Mouse (Mus musculus) monocyte, adult 2 months (primary cell): ENCODE measurements around the gene Steap4.
"Not testable (repeated sequence)": the region's sequence is repeated elsewhere in the genome, so short reads cannot be mapped to it uniquely, and the experiment has no call there.

ENCODE experiments used
- DNase-seq, 2 experiments: peaks; one replicate each; pipeline ENCODE4 v3.0.0; 2022; ENCODE audit warnings: low spot score in 2 of 2, low read depth in 1 of 2

The Steap4 gene

GRCm38 (mm10) chr5:7960176-7960575 is at the start of gene Steap4:
Gene Steap4, plus strand, starts transcription at chr5:7960457.
- DNase-seq = no peak

- no peak for DNase-seq
These were observed 48.3 kb upstream of the Steap4 start for GRCm38 (mm10) chr5:7911975-7912374.

GRCm38 (mm10) chr5:7917501-7918295 is 42.6 kb upstream of the Steap4 start:
- DNase-seq = no peak

DNA sequence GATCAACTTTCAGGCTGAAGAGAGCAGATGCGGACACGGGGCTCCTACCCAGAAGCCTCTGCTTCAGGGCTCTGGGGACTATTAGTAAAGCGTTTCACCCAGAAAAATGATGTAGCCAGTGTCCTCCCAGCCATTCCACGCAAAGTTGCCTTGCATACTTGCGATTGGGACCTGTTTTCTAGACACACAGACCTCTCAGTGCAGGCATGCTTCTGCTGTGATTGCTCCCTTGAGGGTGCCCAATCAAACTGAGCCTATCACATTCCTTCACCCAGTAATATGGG is 42.0 kb upstream of the Steap4 start:
- no peak for DNase-seq

GRCm38 (mm10) chr5:7919681-7920080 is 40.6 kb upstream of the Steap4 start:
- no peak for DNase-seq

- no peak for DNase-seq
These were observed 37.5 kb upstream of the Steap4 start for GRCm38 (mm10) chr5:7922751-7923150.

GRCm38 (mm10) chr5:7923666-7924065 is 36.6 kb upstream of the Steap4 start:
- DNase-seq = no peak

GRCm38 (mm10) chr5:7932234-7933221 is 27.7 kb upstream of the Steap4 start:
- no peak for DNase-seq

- DNase-seq = not testable (repeated sequence)
These were observed 26.8 kb upstream of the Steap4 start for GRCm38 (mm10) chr5:7933495-7933894.

DNA sequence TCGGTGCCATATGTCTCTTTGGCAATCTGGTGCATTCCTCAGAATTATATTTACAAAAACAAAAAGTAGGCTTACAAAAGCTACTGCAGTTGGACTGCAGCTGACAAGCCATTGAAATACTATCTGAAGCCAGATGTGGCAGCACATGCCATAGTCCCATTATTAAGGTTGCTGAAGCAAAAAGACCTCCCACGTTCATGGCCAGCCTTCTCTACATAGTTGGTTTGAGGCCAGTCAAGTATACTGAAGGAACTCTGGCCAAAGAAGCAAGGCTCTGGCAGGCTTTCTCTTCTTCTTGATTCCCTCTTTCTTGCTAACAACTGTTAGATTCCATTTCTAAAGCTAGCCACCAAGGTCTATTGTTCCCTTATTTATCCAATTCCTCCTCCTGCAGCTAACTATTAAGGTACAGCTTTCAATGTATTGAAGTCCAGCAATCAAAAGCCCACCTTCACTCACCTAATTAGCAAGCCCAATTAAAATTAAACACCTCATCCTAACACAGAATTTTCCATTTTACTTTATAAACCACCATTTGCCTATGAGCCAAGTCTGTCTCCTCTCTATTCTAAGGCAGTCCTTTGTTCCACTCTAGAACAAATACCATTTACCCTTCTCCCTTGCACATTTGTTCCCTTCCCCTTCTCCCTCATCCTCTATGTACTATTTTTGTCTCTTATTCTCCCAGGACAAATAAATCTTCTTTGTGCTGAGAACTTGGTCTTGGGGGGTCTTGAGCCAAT is 26.2 kb upstream of the Steap4 start:
- no peak for DNase-seq

DNA sequence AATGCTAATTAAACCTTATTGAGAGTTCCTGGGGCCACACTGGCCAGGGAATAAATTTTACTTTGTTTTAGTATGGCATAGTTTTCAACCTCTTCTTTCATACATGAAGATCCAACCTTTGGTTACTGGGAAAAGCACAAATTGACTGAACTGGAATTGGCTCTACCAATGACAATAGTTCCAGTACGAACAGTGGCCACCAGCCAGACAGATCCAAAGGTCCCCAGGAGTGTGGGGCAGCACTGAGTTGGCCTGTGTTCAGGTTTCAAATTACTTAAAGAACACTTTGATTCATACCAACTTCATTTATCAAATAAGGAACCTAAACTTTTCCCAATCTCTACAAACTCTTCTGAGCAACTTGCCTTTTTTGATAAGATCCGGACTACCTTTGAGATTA is 5.4 kb upstream of the Steap4 start:
- no peak for DNase-seq

DNA sequence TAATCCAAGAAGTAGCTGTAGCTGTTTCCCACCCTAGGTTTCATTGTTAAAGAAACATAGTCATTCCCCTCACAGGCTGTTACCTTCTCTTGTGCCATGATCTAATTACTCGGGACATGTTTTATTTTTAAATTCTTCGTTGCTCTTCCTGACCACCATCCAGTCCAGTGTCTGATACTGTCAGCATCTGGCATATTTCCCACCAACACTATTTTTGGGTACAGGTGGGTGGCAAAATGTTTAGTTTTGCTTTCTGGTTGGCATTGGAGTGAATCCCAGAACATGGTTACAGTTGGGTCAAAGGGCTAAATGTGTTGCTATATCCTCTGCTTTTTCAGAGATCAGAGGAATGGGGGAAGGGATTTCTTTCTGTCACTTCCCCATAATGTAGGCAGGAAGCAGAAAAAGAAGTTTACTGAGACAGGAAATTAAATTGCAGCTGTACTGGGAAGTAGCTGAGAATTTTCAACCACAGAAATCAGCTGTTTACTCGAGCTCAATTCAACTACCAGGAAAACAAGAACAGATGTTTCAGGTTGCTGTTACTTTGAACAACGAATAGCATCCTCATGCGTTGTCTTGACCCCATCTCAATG is 4.8 kb upstream of the Steap4 start:
- no peak for DNase-seq

DNA sequence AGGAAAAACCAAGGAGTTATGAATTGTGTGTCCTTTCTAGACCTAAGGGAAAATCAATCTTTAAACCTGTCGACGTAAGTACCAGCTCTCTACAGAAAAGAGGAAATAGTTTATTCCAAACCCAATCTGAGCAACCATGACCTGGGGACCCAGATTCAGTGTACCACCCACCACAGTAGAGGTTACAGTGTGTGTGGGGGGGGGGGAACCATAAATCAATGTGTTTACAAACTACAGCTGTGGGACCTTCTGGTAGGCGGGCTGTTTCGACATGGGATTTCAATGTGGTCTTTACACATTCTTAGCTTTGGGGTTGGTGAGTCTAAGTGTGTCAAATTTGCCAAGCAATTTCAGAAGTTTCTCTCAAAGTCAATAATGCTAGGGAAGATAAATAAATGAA is 2.2 kb upstream of the Steap4 start:
- no peak for DNase-seq

- DNase-seq = no peak
These were observed 971 bp upstream of the Steap4 start for GRCm38 (mm10) chr5:7959286-7959685.

DNA sequence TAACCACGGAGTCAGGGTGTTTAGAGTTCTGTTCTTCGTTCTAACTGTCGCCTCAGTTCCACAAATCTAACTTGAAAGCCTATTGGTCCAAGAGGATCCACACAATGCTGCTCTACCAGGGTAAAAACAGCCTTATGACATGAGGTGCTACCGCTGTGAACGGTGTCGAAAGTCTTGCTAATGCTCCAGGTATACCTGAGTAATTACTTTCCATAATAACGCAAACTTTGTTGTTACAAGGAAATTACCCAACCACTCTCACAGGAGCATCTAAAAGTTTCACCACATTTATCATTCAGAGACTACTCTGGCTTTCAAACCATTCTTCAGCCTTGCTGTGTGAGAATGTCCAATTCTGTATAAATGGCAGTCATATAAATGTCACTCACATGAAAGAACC is 856 bp downstream of the Steap4 start:
- no peak for DNase-seq

GRCm38 (mm10) chr5:7965281-7965680 is 5.0 kb downstream of the Steap4 start:
- DNase-seq = no peak

- DNase-seq = no peak
These were observed 7.9 kb downstream of the Steap4 start for GRCm38 (mm10) chr5:7968152-7968551.

DNA sequence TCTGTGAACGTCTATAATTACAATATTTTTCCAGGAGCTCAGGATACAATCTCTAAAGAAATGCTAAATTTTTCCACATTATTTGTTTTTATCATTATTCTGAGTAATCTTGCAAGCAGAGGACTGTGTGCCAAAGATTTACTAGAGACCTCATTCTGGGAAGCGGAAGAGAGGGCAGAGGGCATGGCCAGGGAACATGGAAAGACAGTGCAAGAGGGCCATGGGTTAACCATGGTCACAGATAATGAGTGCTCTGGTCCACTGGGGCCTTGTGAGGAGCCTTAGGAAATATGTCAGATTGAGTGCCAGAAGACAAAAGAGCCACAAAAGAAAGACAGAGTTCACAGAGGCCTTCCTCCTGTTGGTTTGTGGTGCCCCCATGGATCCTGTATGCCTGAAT is 12.0 kb downstream of the Steap4 start:
- no peak for DNase-seq

- DNase-seq = no peak
These were observed 14.4 kb downstream of the Steap4 start for GRCm38 (mm10) chr5:7974522-7975197.

DNA sequence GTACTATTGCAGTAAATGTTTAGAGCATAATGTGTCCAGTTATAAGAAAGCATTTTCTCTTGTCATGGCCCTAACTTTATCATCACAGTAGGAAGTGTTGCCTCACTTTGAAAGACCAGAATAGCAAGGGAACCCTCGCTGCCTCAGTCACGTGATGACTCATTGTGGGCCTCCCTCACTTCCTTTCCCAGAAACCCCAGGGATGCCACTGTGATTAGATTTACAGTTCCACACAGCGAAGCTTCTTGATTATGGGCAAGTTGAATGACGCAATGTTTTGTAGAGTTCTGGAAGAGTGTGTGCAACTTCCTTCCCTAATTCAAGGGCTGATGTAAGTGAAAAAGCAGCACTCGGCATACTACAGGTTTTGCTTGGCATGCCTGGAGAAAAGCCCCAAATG is 20.3 kb downstream of the Steap4 start:
- peak; percentile 3 to 31 for DNase-seq

- no peak for DNase-seq
These were observed 27.7 kb downstream of the Steap4 start for GRCm38 (mm10) chr5:7987962-7988361.
